Mouse (Mus musculus) MEL (cell line): ENCODE results near the gene Cpeb2. TPM values are rescaled to one million over a fixed set of nuclear protein-coding genes. Genes with fewer than 3 reads are reported as not detected.

Experiments used
- DNase-seq: peaks from one replicate; pipeline ENCODE4 v3.0.0; 2011; ENCODE audit warnings: low read depth, low spot score
- H3K27ac ChIP-seq: 2 replicates; pipeline ENCODE4 v1.5.1; 2012; ENCODE audit warnings: low read depth, mild to moderate bottlenecking, control low read depth, low read length, moderate library complexity; ENCODE audit not compliant: control insufficient read depth
- H3K27me3 ChIP-seq, 2 experiments: fragments of 150-350 bp in 1 of 2; sonication (generic) in 1 of 2; 2 replicates each; pipeline ENCODE4 v1.6.1; 2012; ENCODE audit warnings: low read length in 2 of 2, mild to moderate bottlenecking in 2 of 2, improper control_type of control experiment in 1 of 2, moderate library complexity in 1 of 2; ENCODE audit not compliant: insufficient read depth in 2 of 2, control insufficient read depth in 1 of 2
- H3K36me3 ChIP-seq, 2 experiments: 2 replicates each; pipeline ENCODE4 v1.6.1; 2012 to 2014; ENCODE audit warnings: low read length in 2 of 2, improper control_type of control experiment in 1 of 2, inconsistent platforms in 1 of 2, mild to moderate bottlenecking in 1 of 2; ENCODE audit not compliant: insufficient read depth in 2 of 2, control insufficient read depth in 1 of 2
- H3K4me1 ChIP-seq, 2 experiments: fragments of 150-350 bp in 1 of 2; sonication (generic) in 1 of 2; 2 replicates each; pipeline ENCODE4 v1.6.1; 2012; ENCODE audit warnings: low read length in 2 of 2, improper control_type of control experiment in 1 of 2, mild to moderate bottlenecking in 1 of 2; ENCODE audit not compliant: insufficient read depth in 2 of 2, control insufficient read depth in 1 of 2
- H3K4me3 ChIP-seq, 2 experiments: fragments of 150-350 bp in 1 of 2; sonication (generic) in 1 of 2; 2 replicates each; pipeline ENCODE4 v1.5.1; 2012; ENCODE audit warnings: low read depth in 2 of 2, low read length in 2 of 2, mild to moderate bottlenecking in 2 of 2, moderate library complexity in 2 of 2, control low read depth in 1 of 2, improper control_type of control experiment in 1 of 2; ENCODE audit not compliant: control insufficient read depth in 1 of 2, insufficient read depth in 1 of 2
- H3K79me2 ChIP-seq: 2 replicates; pipeline ENCODE4 v1.6.1; 2012; ENCODE audit warnings: mild to moderate bottlenecking, low read length, moderate library complexity; ENCODE audit not compliant: control insufficient read depth, poor library complexity, insufficient read depth
- H3K9ac ChIP-seq: 2 replicates; pipeline ENCODE4 v1.6.1; 2012; ENCODE audit warnings: low read depth, mild to moderate bottlenecking, control low read depth, low read length, moderate library complexity; ENCODE audit not compliant: control insufficient read depth, poor library complexity, severe bottlenecking
- H3K9me3 ChIP-seq: fragments of 150-350 bp; sonication (generic); replicated peaks from 2 replicates; pipeline ENCODE4 v1.6.1; 2012; ENCODE audit warnings: mild to moderate bottlenecking, low read length, improper control_type of control experiment, moderate library complexity; ENCODE audit not compliant: insufficient read depth
- CHD1 ChIP-seq: IDR thresholded peaks from 2 replicates; pipeline ENCODE4 v1.6.1; 2012; ENCODE audit warnings: low read depth, mild to moderate bottlenecking, inconsistent platforms, low read length, improper control_type of control experiment
- CHD2 ChIP-seq: IDR thresholded peaks from 2 replicates; pipeline ENCODE4 v1.6.1; 2011; ENCODE audit warnings: low read length, improper control_type of control experiment
- E2F4 ChIP-seq: IDR thresholded peaks from 2 replicates; pipeline ENCODE4 v1.6.1; 2011; ENCODE audit warnings: low read depth, low read length, improper control_type of control experiment, borderline replicate concordance
- EP300 ChIP-seq, 2 experiments: IDR thresholded peaks; 2 replicates each; pipeline ENCODE4 v1.6.1; 2011; ENCODE audit warnings: improper control_type of control experiment in 2 of 2, low read length in 2 of 2, low read depth in 1 of 2, mild to moderate bottlenecking in 1 of 2
- GATA1 ChIP-seq: IDR thresholded peaks from 2 replicates; pipeline ENCODE4 v1.6.1; 2011; ENCODE audit warnings: low read depth, low read length, improper control_type of control experiment
- JUND ChIP-seq: IDR thresholded peaks from 2 replicates; pipeline ENCODE4 v1.6.1; 2011; ENCODE audit warnings: low read depth, mild to moderate bottlenecking, improper control_type of control experiment, low read length
- KAT2A ChIP-seq: conservative IDR thresholded peaks from 2 replicates; pipeline ENCODE4 v1.6.1; 2012; ENCODE audit warnings: low read depth, low read length, improper control_type of control experiment, inconsistent platforms
- MAFK ChIP-seq: IDR thresholded peaks from 2 replicates; pipeline ENCODE4 v1.6.1; 2011; ENCODE audit warnings: low read depth, mild to moderate bottlenecking, low read length, improper control_type of control experiment, borderline replicate concordance
- MAZ ChIP-seq: IDR thresholded peaks from 2 replicates; pipeline ENCODE4 v1.6.1; 2012; ENCODE audit warnings: low read depth, mild to moderate bottlenecking, inconsistent platforms, low read length, improper control_type of control experiment
- MEF2A ChIP-seq: IDR thresholded peaks from 2 replicates; pipeline ENCODE4 v1.6.1; 2014; ENCODE audit warnings: low read depth, mild to moderate bottlenecking, inconsistent platforms, low read length, improper control_type of control experiment; ENCODE audit not compliant: poor library complexity, insufficient replicate concordance, severe bottlenecking; ENCODE audit errors: extremely low read depth
- MYB ChIP-seq: IDR thresholded peaks from 2 replicates; pipeline ENCODE4 v1.6.1; 2011; ENCODE audit warnings: mild to moderate bottlenecking, low read depth, low read length, improper control_type of control experiment
- NELFE ChIP-seq: IDR thresholded peaks from 2 replicates; pipeline ENCODE4 v1.6.1; 2011; ENCODE audit warnings: low read depth, low read length, improper control_type of control experiment
- NRF1 ChIP-seq: IDR thresholded peaks from 2 replicates; pipeline ENCODE4 v1.6.1; 2014; ENCODE audit warnings: low read depth, mild to moderate bottlenecking, inconsistent platforms, low read length, improper control_type of control experiment, moderate library complexity; ENCODE audit not compliant: poor library complexity, insufficient read depth, severe bottlenecking
- POLR2A ChIP-seq, 2 experiments: IDR thresholded peaks; 2 replicates each; pipeline ENCODE4 v1.6.1; 2011 to 2012; ENCODE audit warnings: low read length in 2 of 2, mild to moderate bottlenecking in 2 of 2, control low read depth in 1 of 2, improper control_type of control experiment in 1 of 2, low read depth in 1 of 2, moderate library complexity in 1 of 2; ENCODE audit not compliant: control insufficient read depth in 1 of 2, insufficient read depth in 1 of 2, poor library complexity in 1 of 2
- POLR2AphosphoS2 ChIP-seq: IDR thresholded peaks from 2 replicates; pipeline ENCODE4 v1.6.1; 2011; ENCODE audit warnings: low read length, improper control_type of control experiment
- POLR2AphosphoS5 ChIP-seq: IDR thresholded peaks from 2 replicates; pipeline ENCODE4 v1.6.1; 2012; ENCODE audit warnings: low read depth, borderline replicate concordance, mild to moderate bottlenecking, inconsistent platforms, low read length, moderate library complexity, mixed read lengths
- RAD21 ChIP-seq: IDR thresholded peaks from 2 replicates; pipeline ENCODE4 v1.6.1; 2011; ENCODE audit warnings: mild to moderate bottlenecking, low read depth, low read length, improper control_type of control experiment
- TAL1 ChIP-seq: IDR thresholded peaks from 2 replicates; pipeline ENCODE4 v1.6.1; 2012; ENCODE audit warnings: mild to moderate bottlenecking, inconsistent platforms, low read length, moderate library complexity, mixed read lengths
- TBP ChIP-seq: IDR thresholded peaks from 2 replicates; pipeline ENCODE4 v1.8.0; 2011; ENCODE audit warnings: low read depth, low read length, improper control_type of control experiment
- UBTF ChIP-seq: IDR thresholded peaks from 2 replicates; pipeline ENCODE4 v1.6.1; 2012; ENCODE audit warnings: low read depth, mild to moderate bottlenecking, inconsistent platforms, low read length, improper control_type of control experiment, moderate library complexity, borderline replicate concordance; ENCODE audit not compliant: insufficient read depth
- USF1 ChIP-seq: IDR thresholded peaks from 2 replicates; pipeline ENCODE4 v1.6.1; 2014; ENCODE audit warnings: low read depth, mild to moderate bottlenecking, inconsistent platforms, low read length, improper control_type of control experiment, moderate library complexity
- USF2 ChIP-seq, 2 experiments: IDR thresholded peaks; 2 replicates each; pipeline ENCODE4 v1.6.1; 2011 to 2012; ENCODE audit warnings: improper control_type of control experiment in 2 of 2, low read length in 2 of 2, borderline replicate concordance in 1 of 2, inconsistent platforms in 1 of 2, low read depth in 1 of 2, mild to moderate bottlenecking in 1 of 2; ENCODE audit not compliant: insufficient read depth in 1 of 2
- ZC3H11A ChIP-seq: IDR thresholded peaks from 2 replicates; pipeline ENCODE4 v1.6.1; 2012; ENCODE audit warnings: low read depth, mild to moderate bottlenecking, inconsistent platforms, low read length, improper control_type of control experiment
- ZMIZ1 ChIP-seq: IDR thresholded peaks from 2 replicates; pipeline ENCODE4 v1.6.1; 2012; ENCODE audit warnings: low read depth, mild to moderate bottlenecking, inconsistent platforms, low read length, improper control_type of control experiment, moderate library complexity
- polyA plus RNA-seq, 2 experiments: library from polyadenylated mRNA; stranded (reverse) in 1 of 2; unstranded in 1 of 2; fragments of >175 nt in 1 of 2; fragments of >200 nt in 1 of 2; gene quantifications; 2 replicates each; pipeline versions ENCODE4 v1.2.1 to v1.2.4; 2012; ENCODE audit warnings: low replicate concordance in 2 of 2, low read depth in 1 of 2; ENCODE audit not compliant: insufficient read length in 2 of 2, insufficient read depth in 1 of 2, missing spikeins in 1 of 2
- total RNA-seq: library from RNA; depleted of rRNA; stranded (reverse); fragments of 300-350 nt; gene quantifications from 2 replicates; pipeline ENCODE4 v1.2.3, GENCODE M21; 2012

Cpeb2 gene
- total and polyA plus RNA-seq, 3 experiments = 0.69 to 2.0 TPM; not detected in 1

DNA sequence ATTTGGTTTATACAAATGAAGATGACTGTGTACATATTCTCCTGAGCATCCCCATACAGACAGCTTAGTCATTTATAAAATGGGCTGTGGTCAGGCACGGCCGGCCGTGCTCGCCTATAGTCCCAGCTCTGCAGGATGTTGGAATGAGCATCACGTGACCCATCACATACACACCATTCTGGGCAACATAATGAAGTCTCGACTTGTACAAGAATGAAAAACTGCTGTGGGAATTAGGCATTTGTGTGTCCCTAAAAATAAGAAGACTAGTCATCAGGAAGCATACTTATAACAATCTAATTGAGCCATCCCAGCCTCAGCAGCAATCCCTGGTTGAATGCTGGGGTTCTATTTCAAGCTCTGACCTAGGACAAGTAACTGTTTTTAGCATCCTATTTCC is 28.8 kb downstream of the Cpeb2 start:
- H3K4me1 ChIP-seq = peaks cover 7 to 18% of the 10 kb centered on the region in 2 experiments
- H3K9me3 ChIP-seq = no peaks in the 10 kb centered on the region
- no peak overlapping the region for H3K4me3 ChIP-seq
- H3K36me3 ChIP-seq = peaks cover 0 to 26% of the 10 kb centered on the region in 2 experiments
- H3K27me3 ChIP-seq = no peaks in the 10 kb centered on the region
- no peak for DNase-seq
- no peak overlapping the region for H3K27ac ChIP-seq
- no peak overlapping the region for H3K9ac ChIP-seq
- TF ChIP-seq MAZ = no peak
- TF ChIP-seq ZMIZ1 = no peak
- TF ChIP-seq NRF1 = no peak
- no peak for TF ChIP-seq ZC3H11A
- TF ChIP-seq NELFE = no peak
- TF ChIP-seq POLR2AphosphoS2 = no peak
- no peak for TF ChIP-seq USF2 (IDR thresholded peaks at IDR 0.05; ENCODE audit: borderline replicate concordance in 1 of 2, insufficient read depth in 1 of 2, low read depth in 1 of 2, low read length in 2 of 2)
- no peak for TF ChIP-seq POLR2A (IDR thresholded peaks at IDR 0.05; ENCODE audit: control insufficient read depth in 1 of 2, insufficient read depth in 1 of 2, low read depth in 1 of 2, low read length in 2 of 2, poor library complexity in 1 of 2)
- TF ChIP-seq EP300 (IDR thresholded peaks at IDR 0.05; ENCODE audit: low read depth in 1 of 2, low read length in 2 of 2) = no peak
- H3K79me2 ChIP-seq = no peaks in the 10 kb centered on the region

DNA sequence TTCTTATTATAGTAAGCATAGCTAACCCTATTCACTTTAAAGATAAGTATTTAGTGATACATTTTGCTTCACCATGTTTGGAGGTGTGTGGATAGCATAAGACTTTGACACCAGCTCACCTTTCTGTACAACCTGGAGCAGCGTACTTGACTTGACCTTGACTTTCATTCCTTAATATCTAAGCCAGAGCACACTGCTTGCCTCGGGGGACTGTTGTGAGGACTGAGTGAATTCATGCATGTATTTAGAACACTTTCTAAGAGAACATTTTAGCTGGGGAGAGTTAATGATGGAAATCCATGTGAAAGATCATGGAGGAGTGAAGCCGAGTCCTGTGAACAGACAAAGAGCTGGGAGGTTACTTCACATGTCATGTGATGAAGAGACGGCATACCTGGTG is 31.0 kb downstream of the Cpeb2 start:
- no peaks in the 10 kb centered on the region for H3K79me2 ChIP-seq
- H3K9ac ChIP-seq = no peak overlapping the region
- DNase-seq = no peak
- no peak overlapping the region for H3K27ac ChIP-seq
- TF ChIP-seq ZMIZ1 (no peak), CHD2 (no peak), KAT2A (no peak), ZC3H11A (no peak), RAD21 (no peak), USF1 (no peak)
- no peaks in the 10 kb centered on the region for H3K9me3 ChIP-seq
- H3K36me3 ChIP-seq = peaks cover 0 to 7% of the 10 kb centered on the region in 2 experiments; a peak in 3 of 4 replicates
- H3K27me3 ChIP-seq = no peaks in the 10 kb centered on the region
- H3K4me1 ChIP-seq = no peaks in the 10 kb centered on the region
- no peak overlapping the region for H3K4me3 ChIP-seq

DNA sequence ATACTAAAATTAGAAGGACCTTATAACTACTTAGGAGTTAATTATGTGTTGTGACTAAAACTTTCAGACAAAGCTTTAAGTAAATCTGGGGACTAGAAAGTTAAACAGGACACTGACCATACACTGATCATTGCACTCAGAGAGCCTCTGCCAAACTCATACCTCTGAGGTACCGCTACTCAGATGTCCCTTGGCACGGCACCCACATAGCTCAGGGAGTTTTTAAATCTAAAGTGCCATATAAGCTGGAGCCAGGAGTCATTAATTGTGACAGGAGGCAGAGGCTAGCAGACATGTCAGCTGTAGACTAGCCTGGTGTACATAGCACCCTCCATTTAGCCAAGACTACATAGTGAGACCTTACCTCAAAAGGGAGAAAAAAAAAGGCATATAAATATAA is 31.7 kb downstream of the Cpeb2 start:
- no peak overlapping the region for H3K4me3 ChIP-seq

More for the DNA sequence above, 31.7 kb downstream of the Cpeb2 start:
- DNase-seq = no peak
- TF ChIP-seq GATA1 = no peak
- no peak for TF ChIP-seq TAL1
- TF ChIP-seq ZMIZ1 = no peak
- TF ChIP-seq MAFK = no peak
- TF ChIP-seq POLR2AphosphoS5 = no peak
- no peak for TF ChIP-seq CHD2
- TF ChIP-seq E2F4 = no peak
- TF ChIP-seq MYB = no peak
- no peak for TF ChIP-seq JUND
- TF ChIP-seq TBP = no peak
- no peak for TF ChIP-seq POLR2AphosphoS2
- no peak for TF ChIP-seq UBTF
- TF ChIP-seq CHD1 = no peak
- TF ChIP-seq MEF2A = no peak
- Histone ChIP-seq H3K9ac (no peak overlapping the region), H3K79me2 (no peaks in the 10 kb centered on the region), H3K36me3 (peaks cover 0 to 4% of the 10 kb centered on the region in 2 experiments; a peak in 3 of 4 replicates), H3K9me3 (no peaks in the 10 kb centered on the region), H3K4me1 (no peaks in the 10 kb centered on the region), H3K27ac (no peak overlapping the region), H3K27me3 (no peaks in the 10 kb centered on the region)
